Mouse (Mus musculus) E14TG2a.4 (cell line): ENCODE data around the gene Tefm.

Source experiments
- CTCF ChIP-seq: conservative IDR thresholded peaks from 2 replicates; pipeline ENCODE4 v1.5.1; 2014; ENCODE audit warnings: low read length
- NANOG ChIP-seq: IDR thresholded peaks from 2 replicates; pipeline ENCODE4 v1.6.1; 2014; ENCODE audit warnings: borderline replicate concordance, low read length, mixed read lengths

DNA sequence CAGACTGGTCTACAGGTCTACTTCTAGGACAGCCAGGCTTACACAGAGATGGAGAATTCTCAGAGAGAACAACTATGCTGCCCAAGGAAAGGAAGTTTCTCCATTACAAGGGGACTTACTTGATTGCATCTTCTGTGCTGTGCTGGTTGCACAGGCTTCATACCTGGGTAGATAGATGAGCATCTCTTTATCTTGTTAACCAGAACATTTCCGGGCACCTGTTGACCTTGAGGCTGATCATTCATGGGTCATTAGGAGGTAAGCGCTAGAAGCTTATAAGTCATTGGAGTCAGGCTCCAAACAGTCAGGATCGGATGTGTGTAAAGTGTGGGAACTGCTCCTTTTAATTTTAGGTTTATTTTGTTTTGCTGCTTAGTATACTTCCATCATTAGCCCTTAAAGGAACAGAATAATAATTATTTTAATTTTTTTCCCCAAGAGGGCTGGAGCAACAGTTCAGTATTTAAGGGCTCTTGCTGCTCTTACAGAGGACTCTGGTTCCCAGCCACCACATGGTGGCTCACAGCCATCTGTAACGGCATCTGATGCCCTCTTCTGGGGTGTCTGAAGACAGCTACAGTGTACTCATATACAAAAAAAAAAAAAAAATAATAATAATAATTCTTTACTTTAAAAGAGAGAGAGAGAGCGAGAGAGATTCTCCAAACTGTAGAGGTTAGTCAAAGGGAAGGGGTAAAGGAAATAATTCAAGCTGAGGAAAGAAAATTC is 39.2 kb upstream of the Tefm start:
- TF ChIP-seq CTCF = no peak
- TF ChIP-seq NANOG = peak; percentile 92
